Mouse (Mus musculus) monocyte, adult 2 months (primary cell): ENCODE data around the gene Ms4a13.
"Not testable (repeated sequence)": the region's sequence is repeated elsewhere in the genome, so short reads cannot be mapped to it uniquely, and the experiment has no call there.

ENCODE experiments used
- DNase-seq, 2 experiments: peaks; one replicate each; pipeline ENCODE4 v3.0.0; 2022; ENCODE audit warnings: low spot score in 2 of 2, low read depth in 1 of 2

Ms4a13 gene

GRCm38 (mm10) chr19:11196546-11196945, at the start of gene Ms4a13:
TSS of gene Ms4a13 (minus strand) at chr19:11196737.
- no peak for DNase-seq

GRCm38 (mm10) chr19:11244230-11244629, 47.7 kb upstream of the Ms4a13 start:
- DNase-seq = peak; percentile 26 to 31

GRCm38 (mm10) chr19:11242560-11242959, 46.0 kb upstream of the Ms4a13 start:
- no peak for DNase-seq

- DNase-seq = no peak
Measured at GRCm38 (mm10) chr19:11235820-11236219, 39.3 kb upstream of the Ms4a13 start.

- no peak for DNase-seq
Measured at GRCm38 (mm10) chr19:11234921-11235735, 38.6 kb upstream of the Ms4a13 start.

GRCm38 (mm10) chr19:11234244-11234643, 37.7 kb upstream of the Ms4a13 start:
- no peak for DNase-seq

- DNase-seq = no peak
Measured at GRCm38 (mm10) chr19:11232348-11232747, 35.8 kb upstream of the Ms4a13 start, which contains the start of gene Ms4a12. TSS of gene Ms4a12 (minus strand) at chr19:11232448.

GRCm38 (mm10) chr19:11192552-11192951, 4.0 kb downstream of the Ms4a13 start:
- no peak for DNase-seq

- DNase-seq = peak; percentile 8 to 32
Measured at GRCm38 (mm10) chr19:11184121-11184520, 12.4 kb downstream of the Ms4a13 start.

- DNase-seq = no peak
Measured at GRCm38 (mm10) chr19:11177464-11177863, 19.1 kb downstream of the Ms4a13 start.

- peak; percentile 4 to 47 for DNase-seq
Measured at GRCm38 (mm10) chr19:11165172-11165571, 31.4 kb downstream of the Ms4a13 start, which contains the start of gene 1700025F22Rik. TSS of gene 1700025F22Rik (minus strand) at chr19:11165320.

GRCm38 (mm10) chr19:11157890-11158289, 38.6 kb downstream of the Ms4a13 start:
- not testable (repeated sequence) for DNase-seq

GRCm38 (mm10) chr19:11135336-11135735, 61.2 kb downstream of the Ms4a13 start:
- DNase-seq = no peak

- DNase-seq = no peak
Measured at GRCm38 (mm10) chr19:11134852-11135251, 61.7 kb downstream of the Ms4a13 start.

GRCm38 (mm10) chr19:11130776-11131175, 65.8 kb downstream of the Ms4a13 start, which contains the start of gene 1700017D01Rik:
TSS of gene 1700017D01Rik (minus strand) at chr19:11130876.
- DNase-seq = not testable (repeated sequence)

- no peak for DNase-seq
Measured at GRCm38 (mm10) chr19:11129702-11130101, 66.8 kb downstream of the Ms4a13 start.

GRCm38 (mm10) chr19:11121016-11121420, 75.5 kb downstream of the Ms4a13 start:
- not testable (repeated sequence) for DNase-seq
